Mouse (Mus musculus): ENCODE measurements around the gene Nat8f4.

The Nat8f4 gene

GRCm38 (mm10) chr6:85851062-85851773, 53.5 kb downstream of the Nat8f4 start:
- in situ Hi-C loops (cut with MboI; ENCODE audit: unreplicated experiment in 2 of 2): no loop called here

GRCm38 (mm10) chr6:85849240-85849639, 55.4 kb downstream of the Nat8f4 start:
- in situ Hi-C loops (cut with MboI; ENCODE audit: unreplicated experiment in 2 of 2): no loop called here

Data from v-Abl transformed pro-B cells (cell line).